Mouse (Mus musculus): ENCODE measurements around the gene Enpp7. TPM values are rescaled to one million over a fixed set of nuclear protein-coding genes. Genes with fewer than 3 reads are reported as not detected.

Gene Enpp7
- polyA plus RNA-seq (2015; fragmentation: Nextera tagmentation; extraction: Ambion mirVana) = not detected in 2 replicates

- 69% methylated on average over 10 of the region's 10 CpGs for WGBS (ENCODE audit: insufficient replicate concordance)
- H3K9ac ChIP-seq = no peak within 1 kb of the TSS
- no peaks in the 10 kb centered on the region for H3K36me3 ChIP-seq
- H3K9me3 ChIP-seq (replicated peaks) = no peaks in the 10 kb centered on the region
- H3K4me1 ChIP-seq (replicated peaks) = no peaks in the 10 kb centered on the region
- no peak within 1 kb of the TSS for H3K27ac ChIP-seq
- no peak within 1 kb of the TSS for H3K4me2 ChIP-seq
- H3K4me3 ChIP-seq (replicated peaks) = no peak within 1 kb of the TSS
- ATAC-seq (ENCODE audit: low read depth) = no peak
- DNase-seq = no peak
- H3K27me3 ChIP-seq = no peaks in the 10 kb centered on the region
Measured at GRCm38 (mm10) chr11:118987999-118988398, at the start of gene Enpp7. Gene Enpp7, plus strand, starts transcription at chr11:118988188.

- no peaks in the 10 kb centered on the region for H3K9me3 ChIP-seq (replicated peaks)
- no peak overlapping the region for H3K4me3 ChIP-seq (replicated peaks)
- no peaks in the 10 kb centered on the region for H3K4me1 ChIP-seq (replicated peaks)
- H3K4me2 ChIP-seq = no peak overlapping the region
- H3K27me3 ChIP-seq = peaks cover 6% of the 10 kb centered on the region; the same call in 1 of the 2 replicates
- H3K27ac ChIP-seq = no peak overlapping the region
- H3K36me3 ChIP-seq = no peaks in the 10 kb centered on the region
- H3K9ac ChIP-seq = no peak overlapping the region
- ATAC-seq (ENCODE audit: low read depth) (no peak), DNase-seq (no peak)
- WGBS (ENCODE audit: insufficient replicate concordance) = 67% methylated on average over 4 of the region's 4 CpGs
Measured at GRCm38 (mm10) chr11:118939731-118940130, 48.3 kb upstream of the Enpp7 start.

DNA sequence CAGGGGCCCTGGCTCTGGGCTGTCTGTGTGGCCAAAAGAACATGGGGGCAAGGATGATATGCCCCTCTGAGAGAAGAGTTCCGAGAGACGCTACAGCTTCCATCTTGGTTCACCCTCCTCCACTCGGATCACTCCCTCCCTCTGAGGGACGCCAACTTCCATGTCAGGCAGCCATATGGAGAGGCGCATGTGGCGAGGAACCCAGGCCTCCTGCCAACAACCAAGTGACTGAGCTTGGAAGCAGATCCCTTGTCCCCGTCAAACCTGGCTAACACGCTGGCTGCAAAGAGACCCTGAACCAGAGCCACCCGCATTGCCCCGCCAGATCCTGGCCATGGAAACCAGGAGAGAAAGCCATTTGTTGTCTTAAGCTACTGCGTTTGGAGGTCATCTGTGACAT, 47.4 kb upstream of the Enpp7 start:
- Histone ChIP-seq H3K9ac (no peak overlapping the region), H3K36me3 (no peaks in the 10 kb centered on the region), H3K27me3 (peaks cover 6% of the 10 kb centered on the region; the same call in 1 of the 2 replicates), H3K27ac (no peak overlapping the region), H3K4me2 (no peak overlapping the region), H3K9me3 (replicated peaks) (no peaks in the 10 kb centered on the region), H3K4me1 (replicated peaks) (no peaks in the 10 kb centered on the region), H3K4me3 (replicated peaks) (no peak overlapping the region)
- DNase-seq (no peak), ATAC-seq (ENCODE audit: low read depth) (no peak)
- 68% methylated on average over 11 of the region's 11 CpGs for WGBS (ENCODE audit: insufficient replicate concordance)

DNA sequence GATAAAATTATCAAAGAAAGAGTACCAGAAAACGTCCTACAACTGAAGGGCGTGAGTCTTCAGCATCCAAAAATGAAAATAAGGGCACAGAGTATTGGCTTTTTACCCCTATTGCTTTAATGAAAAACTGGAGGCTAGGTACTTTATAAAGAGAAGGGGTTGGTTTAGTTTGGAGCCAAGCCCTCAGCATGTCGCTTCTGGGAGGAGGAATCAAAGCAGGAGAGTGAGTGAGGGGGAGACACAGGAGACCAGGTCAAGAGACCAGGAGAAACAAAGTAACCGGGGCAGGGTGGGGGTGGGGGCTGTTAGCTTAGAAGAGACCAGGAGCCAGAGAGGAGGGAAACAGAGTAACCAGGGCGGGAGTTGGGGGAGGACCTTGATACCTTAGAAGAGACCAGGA, 46.7 kb upstream of the Enpp7 start:
- no peak for DNase-seq
- no peaks in the 10 kb centered on the region for H3K36me3 ChIP-seq

GRCm38 (mm10) chr11:118945868-118946267, 42.1 kb upstream of the Enpp7 start:
- no peak overlapping the region for H3K9ac ChIP-seq
- no peak overlapping the region for H3K27ac ChIP-seq
- no peak overlapping the region for H3K4me3 ChIP-seq (replicated peaks)
- no peaks in the 10 kb centered on the region for H3K4me1 ChIP-seq (replicated peaks)
- 69% methylated on average over 8 of the region's 8 CpGs for WGBS (ENCODE audit: insufficient replicate concordance)
- no peaks in the 10 kb centered on the region for H3K36me3 ChIP-seq
- H3K9me3 ChIP-seq (replicated peaks) = no peaks in the 10 kb centered on the region
- no peak overlapping the region for H3K4me2 ChIP-seq
- DNase-seq (no peak), ATAC-seq (ENCODE audit: low read depth) (no peak)
- H3K27me3 ChIP-seq = peaks cover 6% of the 10 kb centered on the region; the same call in 1 of the 2 replicates

More for the DNA sequence above, 46.7 kb upstream of the Enpp7 start:
- Histone ChIP-seq H3K27me3 (peaks cover 6% of the 10 kb centered on the region; the same call in 1 of the 2 replicates), H3K4me3 (replicated peaks) (no peak overlapping the region), H3K4me2 (no peak overlapping the region), H3K4me1 (replicated peaks) (no peaks in the 10 kb centered on the region), H3K9me3 (replicated peaks) (no peaks in the 10 kb centered on the region), H3K27ac (no peak overlapping the region), H3K9ac (no peak overlapping the region)
- ATAC-seq (ENCODE audit: low read depth) = no peak
- 36% methylated on average over 5 of the region's 5 CpGs for WGBS (ENCODE audit: insufficient replicate concordance)

GRCm38 (mm10) chr11:118955016-118955415, 33.0 kb upstream of the Enpp7 start:
- ATAC-seq (ENCODE audit: low read depth) (no peak), DNase-seq (no peak)
- 25% methylated on average over 6 of the region's 6 CpGs for WGBS (ENCODE audit: insufficient replicate concordance)
- H3K27ac ChIP-seq = no peak overlapping the region
- no peak overlapping the region for H3K4me2 ChIP-seq
- no peaks in the 10 kb centered on the region for H3K9me3 ChIP-seq (replicated peaks)
- no peaks in the 10 kb centered on the region for H3K4me1 ChIP-seq (replicated peaks)
- no peaks in the 10 kb centered on the region for H3K27me3 ChIP-seq
- H3K4me3 ChIP-seq (replicated peaks) = no peak overlapping the region
- no peak overlapping the region for H3K9ac ChIP-seq
- no peaks in the 10 kb centered on the region for H3K36me3 ChIP-seq

- Histone ChIP-seq H3K4me2 (no peak overlapping the region), H3K27me3 (no peaks in the 10 kb centered on the region), H3K4me3 (replicated peaks) (no peak overlapping the region), H3K9me3 (replicated peaks) (no peaks in the 10 kb centered on the region), H3K9ac (no peak overlapping the region), H3K27ac (no peak overlapping the region), H3K36me3 (no peaks in the 10 kb centered on the region), H3K4me1 (replicated peaks) (no peaks in the 10 kb centered on the region)
- 62% methylated on average over 14 of the region's 14 CpGs for WGBS (ENCODE audit: insufficient replicate concordance)
- ATAC-seq (ENCODE audit: low read depth) = no peak
- DNase-seq = no peak
Measured at GRCm38 (mm10) chr11:118957070-118957471, 30.9 kb upstream of the Enpp7 start.

DNA sequence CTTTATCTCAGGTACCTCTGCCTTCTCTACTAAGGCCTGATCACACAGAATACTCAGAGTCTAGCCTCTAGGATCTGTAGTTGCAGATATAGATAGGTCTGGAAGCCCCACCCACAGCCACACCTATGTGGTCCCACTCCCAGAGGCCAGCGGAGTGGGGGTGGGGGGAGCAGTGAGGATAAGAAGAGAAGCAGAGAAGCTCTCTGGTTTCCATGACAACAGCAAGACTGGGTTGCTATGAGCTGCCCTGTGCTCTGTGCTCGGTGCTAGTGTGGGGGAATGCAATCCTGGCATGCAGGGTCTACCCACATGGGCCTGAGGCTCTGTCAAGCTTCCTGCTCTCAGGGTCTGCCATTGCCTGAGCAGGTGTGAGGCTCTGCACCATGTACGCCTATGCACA, 27.3 kb upstream of the Enpp7 start:
- Histone ChIP-seq H3K9me3 (replicated peaks) (no peaks in the 10 kb centered on the region), H3K36me3 (no peaks in the 10 kb centered on the region), H3K9ac (no peak overlapping the region), H3K4me3 (replicated peaks) (no peak overlapping the region), H3K4me2 (no peak overlapping the region), H3K27ac (no peak overlapping the region), H3K4me1 (replicated peaks) (no peaks in the 10 kb centered on the region), H3K27me3 (no peaks in the 10 kb centered on the region)
- DNase-seq (no peak), ATAC-seq (ENCODE audit: low read depth) (no peak)
- 44% methylated on average over 3 of the region's 3 CpGs for WGBS (ENCODE audit: insufficient replicate concordance)

DNA sequence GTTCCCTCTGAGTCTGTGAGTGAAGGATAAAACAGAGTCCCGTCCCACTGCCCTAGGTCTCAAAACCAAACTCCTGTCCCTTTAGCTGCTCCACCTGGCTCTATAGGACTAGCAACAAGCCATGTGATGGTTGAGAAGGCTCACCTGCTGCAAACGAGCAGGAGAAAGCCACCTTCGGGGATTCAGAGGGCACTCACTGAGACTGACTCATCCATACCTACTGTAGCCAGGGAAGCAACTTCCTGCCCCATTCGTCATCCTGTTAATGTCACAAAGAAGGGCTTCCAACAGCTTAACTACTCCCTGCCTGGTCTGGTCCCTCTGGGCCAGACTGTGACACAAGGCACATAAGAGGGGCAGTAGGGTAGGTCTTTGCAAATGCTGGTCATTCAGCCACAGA, 25.5 kb upstream of the Enpp7 start:
- DNase-seq = no peak

GRCm38 (mm10) chr11:118963926-118964325, 24.1 kb upstream of the Enpp7 start:
- no peak overlapping the region for H3K4me2 ChIP-seq
- WGBS (ENCODE audit: insufficient replicate concordance) = 59% methylated on average over 5 of the region's 5 CpGs
- no peak for ATAC-seq (ENCODE audit: low read depth)
- no peaks in the 10 kb centered on the region for H3K9me3 ChIP-seq (replicated peaks)
- H3K36me3 ChIP-seq = no peaks in the 10 kb centered on the region
- no peaks in the 10 kb centered on the region for H3K4me1 ChIP-seq (replicated peaks)
- no peak overlapping the region for H3K27ac ChIP-seq
- no peak overlapping the region for H3K4me3 ChIP-seq (replicated peaks)
- no peak overlapping the region for H3K9ac ChIP-seq
- no peak for DNase-seq
- no peaks in the 10 kb centered on the region for H3K27me3 ChIP-seq

More for the DNA sequence above, 25.5 kb upstream of the Enpp7 start:
- no peaks in the 10 kb centered on the region for H3K9me3 ChIP-seq (replicated peaks)
- H3K9ac ChIP-seq = no peak overlapping the region
- no peaks in the 10 kb centered on the region for H3K4me1 ChIP-seq (replicated peaks)
- no peaks in the 10 kb centered on the region for H3K27me3 ChIP-seq
- no peak overlapping the region for H3K27ac ChIP-seq
- no peak for ATAC-seq (ENCODE audit: low read depth)
- 29% methylated on average over 4 of the region's 4 CpGs for WGBS (ENCODE audit: insufficient replicate concordance)
- no peak overlapping the region for H3K4me3 ChIP-seq (replicated peaks)
- no peaks in the 10 kb centered on the region for H3K36me3 ChIP-seq
- H3K4me2 ChIP-seq = no peak overlapping the region

DNA sequence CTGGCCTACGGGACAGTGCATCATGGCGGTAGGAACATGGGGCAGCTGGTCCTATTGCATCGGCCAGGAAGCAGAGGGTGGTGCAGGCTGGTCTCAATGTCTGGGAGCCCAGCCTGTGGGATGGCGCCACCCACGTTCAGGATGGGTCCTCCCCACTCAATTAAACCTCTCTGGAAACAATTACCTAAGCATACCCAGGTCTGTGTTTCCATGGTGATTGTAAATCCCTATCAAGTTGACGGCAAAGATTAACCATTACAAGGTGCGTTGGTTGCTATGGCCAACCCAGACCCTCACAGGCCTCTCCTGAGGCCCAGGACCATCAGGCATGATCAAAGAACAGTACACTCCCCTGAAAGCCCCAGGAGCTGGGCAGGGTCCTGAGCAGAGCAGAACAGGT, 22.9 kb upstream of the Enpp7 start:
- H3K27ac ChIP-seq = no peak overlapping the region
- H3K9ac ChIP-seq = no peak overlapping the region
- WGBS (ENCODE audit: insufficient replicate concordance) = 60% methylated on average over 7 of the region's 7 CpGs
- H3K4me1 ChIP-seq (replicated peaks) = no peaks in the 10 kb centered on the region
- ATAC-seq (ENCODE audit: low read depth) (no peak), DNase-seq (no peak)
- H3K36me3 ChIP-seq = no peaks in the 10 kb centered on the region
- no peaks in the 10 kb centered on the region for H3K9me3 ChIP-seq (replicated peaks)
- no peak overlapping the region for H3K4me3 ChIP-seq (replicated peaks)
- no peak overlapping the region for H3K4me2 ChIP-seq
- no peaks in the 10 kb centered on the region for H3K27me3 ChIP-seq

GRCm38 (mm10) chr11:118971470-118972034, 16.4 kb upstream of the Enpp7 start:
- Histone ChIP-seq H3K4me1 (replicated peaks) (no peaks in the 10 kb centered on the region), H3K9ac (no peak overlapping the region), H3K27me3 (peaks cover 17% of the 10 kb centered on the region; the same call in 1 of the 2 replicates), H3K4me3 (replicated peaks) (no peak overlapping the region), H3K9me3 (replicated peaks) (no peaks in the 10 kb centered on the region), H3K27ac (no peak overlapping the region), H3K4me2 (no peak overlapping the region), H3K36me3 (no peaks in the 10 kb centered on the region)
- DNase-seq (no peak), ATAC-seq (ENCODE audit: low read depth) (no peak)
- 27% methylated on average over 20 of the region's 20 CpGs for whole genome bisulfite sequencing (ENCODE audit: insufficient replicate concordance)
